Mouse (Mus musculus) C2C12 (cell line): ENCODE measurements around the gene Mustn1. TPM values are rescaled to one million over a fixed set of nuclear protein-coding genes. Genes with fewer than 3 reads are reported as not detected.

Source experiments
- H3K27me3 ChIP-seq: one replicate; pipeline ENCODE4 v1.6.1; 2011; ENCODE audit not compliant: control insufficient read depth, insufficient read depth, insufficient read length
- H3K36me3 ChIP-seq: one replicate; pipeline ENCODE4 v1.6.1; 2011; ENCODE audit not compliant: control insufficient read depth, insufficient read depth
- H3K4me3 ChIP-seq: one replicate; pipeline ENCODE4 v1.5.1; 2011; ENCODE audit warnings: mild to moderate bottlenecking, control low read depth; ENCODE audit not compliant: poor library complexity, insufficient read depth, severe bottlenecking
- H3K79me2 ChIP-seq: one replicate; pipeline ENCODE4 v1.6.1; 2011; ENCODE audit not compliant: control insufficient read depth, insufficient read depth
- H3K79me3 ChIP-seq: one replicate; pipeline ENCODE4 v1.6.1; 2011; ENCODE audit warnings: low read depth, control low read depth
- H3ac ChIP-seq: one replicate; pipeline ENCODE3; 2011; ENCODE audit warnings: low read depth; ENCODE audit not compliant: control insufficient read depth, insufficient read length
- CEBPB ChIP-seq: IDR thresholded peaks from one replicate; pipeline ENCODE4 v1.6.1; 2011; ENCODE audit warnings: low read depth, mild to moderate bottlenecking, control low read depth, moderate library complexity
- CTCF ChIP-seq: IDR thresholded peaks from one replicate; pipeline ENCODE4 v1.5.1; 2011; ENCODE audit not compliant: control insufficient read depth, insufficient read depth, insufficient read length
- FOSL1 ChIP-seq: IDR thresholded peaks from one replicate; pipeline ENCODE4 v1.8.0; 2011; ENCODE audit warnings: mild to moderate bottlenecking, low read length; ENCODE audit not compliant: poor library complexity, insufficient read depth, severe bottlenecking
- MAX ChIP-seq: IDR thresholded peaks from one replicate; pipeline ENCODE4 v1.6.1; 2011; ENCODE audit warnings: mild to moderate bottlenecking, control low read depth
- MYOD1 ChIP-seq: IDR thresholded peaks from one replicate; pipeline ENCODE4 v1.6.1; 2011; ENCODE audit warnings: low read depth; ENCODE audit not compliant: control insufficient read depth, insufficient read length
- MYOG ChIP-seq: IDR thresholded peaks from one replicate; pipeline ENCODE4 v1.6.1; 2011; ENCODE audit not compliant: control insufficient read depth, insufficient read length; ENCODE audit errors: extremely low read depth
- USF1 ChIP-seq: IDR thresholded peaks from one replicate; pipeline ENCODE4 v1.6.1; 2011; ENCODE audit warnings: low read depth, mild to moderate bottlenecking, control low read depth, moderate library complexity
- polyA plus RNA-seq: library from polyadenylated mRNA; unstranded; fragments of >200 nt; fragmentation: generic; extraction: Trizol; gene quantifications from one replicate; pipeline ENCODE4 v1.2.1, GENCODE M21; 2012; ENCODE audit warnings: missing spikeins

The Mustn1 gene
- polyA plus RNA-seq, 1 experiment, result 10.3 TPM

- no peaks in the 10 kb centered on the region for H3K79me3 ChIP-seq
Observed at GRCm38 (mm10) chr14:30868826-30869225, 10.2 kb upstream of the Mustn1 start.

GRCm38 (mm10) chr14:30869391-30869801 is 9.6 kb upstream of the Mustn1 start:
- H3K36me3 ChIP-seq, result peaks cover 19% of the 10 kb centered on the region
- H3K27me3 ChIP-seq, result no peaks in the 10 kb centered on the region
- H3K79me3 ChIP-seq, result no peaks in the 10 kb centered on the region
- TF ChIP-seq CTCF (no peak), FOSL1 (no peak), USF1 (no peak), MAX (no peak)
- H3K4me3 ChIP-seq, result no peak overlapping the region
- no peaks in the 10 kb centered on the region for H3K79me2 ChIP-seq
- no peak overlapping the region for H3ac ChIP-seq

More at GRCm38 (mm10) chr14:30868826-30869225, 10.2 kb upstream of the Mustn1 start:
- Histone ChIP-seq H3K36me3 (peaks cover 21% of the 10 kb centered on the region), H3K4me3 (no peak overlapping the region), H3K79me2 (no peaks in the 10 kb centered on the region), H3ac (no peak overlapping the region), H3K27me3 (no peaks in the 10 kb centered on the region)
- TF ChIP-seq MYOD1 (no peak), FOSL1 (no peak), CTCF (no peak), MYOG (no peak), CEBPB (no peak), USF1 (no peak), MAX (no peak)

- Histone ChIP-seq H3K4me3 (no peak overlapping the region), H3K36me3 (peaks cover 10% of the 10 kb centered on the region), H3K79me2 (no peaks in the 10 kb centered on the region), H3K79me3 (no peaks in the 10 kb centered on the region), H3ac (no peak overlapping the region), H3K27me3 (no peaks in the 10 kb centered on the region)
- no peak for TF ChIP-seq MYOG
- TF ChIP-seq MAX, result no peak
- no peak for TF ChIP-seq USF1
- TF ChIP-seq FOSL1, result no peak
- TF ChIP-seq MYOD1, result no peak
- no peak for TF ChIP-seq CTCF
- TF ChIP-seq CEBPB, result no peak
Observed at GRCm38 (mm10) chr14:30870206-30871147, 8.5 kb upstream of the Mustn1 start.

- Histone ChIP-seq H3K4me3 (no peak overlapping the region), H3K79me3 (no peaks in the 10 kb centered on the region), H3K36me3 (peaks cover 4% of the 10 kb centered on the region), H3ac (no peak overlapping the region), H3K79me2 (no peaks in the 10 kb centered on the region), H3K27me3 (no peaks in the 10 kb centered on the region)
- TF ChIP-seq CTCF, result no peak
Observed at GRCm38 (mm10) chr14:30874095-30874700, 4.8 kb upstream of the Mustn1 start.

GRCm38 (mm10) chr14:30875130-30875865 is 3.7 kb upstream of the Mustn1 start:
- Histone ChIP-seq H3K79me2 (no peaks in the 10 kb centered on the region), H3ac (no peak overlapping the region), H3K4me3 (no peak overlapping the region), H3K36me3 (peaks cover 4% of the 10 kb centered on the region), H3K27me3 (no peaks in the 10 kb centered on the region), H3K79me3 (no peaks in the 10 kb centered on the region)
- TF ChIP-seq MYOD1 (peak; percentile 25), CEBPB (peak; percentile 39), USF1 (no peak)

- Histone ChIP-seq H3ac (no peak overlapping the region), H3K79me2 (no peaks in the 10 kb centered on the region), H3K79me3 (no peaks in the 10 kb centered on the region), H3K36me3 (peaks cover 4% of the 10 kb centered on the region), H3K4me3 (no peak overlapping the region), H3K27me3 (no peaks in the 10 kb centered on the region)
- TF ChIP-seq CEBPB, result no peak
- no peak for TF ChIP-seq CTCF
- no peak for TF ChIP-seq USF1
- no peak for TF ChIP-seq MYOG
- TF ChIP-seq MYOD1, result no peak
- TF ChIP-seq FOSL1, result no peak
- TF ChIP-seq MAX, result no peak
Observed at GRCm38 (mm10) chr14:30875955-30876354, 3.0 kb upstream of the Mustn1 start.
